Mouse (Mus musculus) right cerebral cortex, postnatal 25 days (tissue): Measurements from ENCODE around the gene Gm438.
A peak's percentile ranks its signal among the peaks of the same experiment; 100 is the strongest.
"Not testable (repeated sequence)": the region's sequence is repeated elsewhere in the genome, so short reads cannot be mapped to it uniquely, and the experiment has no call there.

ENCODE experiments used
- DNase-seq: peaks from one replicate; pipeline ENCODE4 v3.0.0; 2022

Gm438 gene

DNA sequence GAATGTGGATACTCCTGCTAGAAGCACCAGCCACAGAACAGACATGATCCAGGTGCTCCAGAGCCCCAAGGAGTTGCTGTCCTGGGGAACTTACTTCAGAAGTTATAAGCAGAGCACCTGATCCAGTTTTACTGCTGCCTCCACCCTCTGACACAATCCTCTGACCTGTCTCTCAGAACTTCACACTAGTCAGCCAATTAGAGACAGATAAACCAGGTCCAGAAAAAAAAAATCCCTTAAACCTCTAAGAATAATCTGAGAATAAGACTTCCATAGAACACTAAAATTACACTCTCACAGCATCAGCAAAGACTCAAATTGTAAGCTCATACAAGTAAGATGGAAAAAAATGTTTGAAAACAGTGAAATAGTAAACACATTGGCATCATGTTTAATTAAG, at the start of gene Gm438:
TSS of gene Gm438 (minus strand) at position 101 of the 400 bp plus-strand sequence.
- no peak for DNase-seq

DNA sequence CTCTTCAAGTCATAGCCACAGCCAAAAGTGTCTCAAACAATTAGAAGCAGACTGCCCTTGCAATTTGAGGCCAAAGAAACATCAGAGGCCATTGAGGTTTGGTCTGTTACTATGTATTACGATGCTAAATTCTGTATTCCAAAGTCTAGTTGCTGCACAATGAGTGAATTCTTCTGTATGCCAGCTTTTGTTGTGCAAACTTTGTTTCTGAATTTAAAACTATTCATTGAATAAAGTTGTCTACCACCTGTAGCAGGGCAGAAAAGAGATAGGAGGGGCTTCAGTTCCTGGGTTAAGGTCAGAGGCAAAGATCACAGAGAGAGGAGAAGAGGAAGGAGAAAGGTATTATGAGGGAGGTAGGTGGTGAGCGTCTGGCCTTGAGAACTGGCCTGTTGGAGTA, 38.3 kb upstream of the Gm438 start:
- no peak for DNase-seq

DNA sequence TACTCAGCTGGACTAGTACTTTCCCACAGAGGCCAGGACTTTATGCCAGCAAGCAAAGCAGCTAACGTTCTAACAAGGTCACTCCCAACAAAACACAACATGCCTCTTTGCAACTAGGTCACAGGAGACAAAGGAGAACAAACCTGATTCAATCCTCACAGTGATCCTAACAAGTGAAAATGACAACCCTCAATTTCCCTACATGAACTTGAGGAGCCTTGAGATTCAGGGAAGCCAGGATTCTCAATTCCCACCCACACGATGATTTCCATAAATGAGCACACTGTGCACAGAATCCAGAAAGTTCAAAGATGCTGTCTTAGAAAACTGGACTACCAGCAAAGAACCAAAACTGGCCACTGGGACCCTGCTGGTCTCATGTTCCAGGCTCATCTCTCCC, 37.6 kb upstream of the Gm438 start:
- no peak for DNase-seq

DNA sequence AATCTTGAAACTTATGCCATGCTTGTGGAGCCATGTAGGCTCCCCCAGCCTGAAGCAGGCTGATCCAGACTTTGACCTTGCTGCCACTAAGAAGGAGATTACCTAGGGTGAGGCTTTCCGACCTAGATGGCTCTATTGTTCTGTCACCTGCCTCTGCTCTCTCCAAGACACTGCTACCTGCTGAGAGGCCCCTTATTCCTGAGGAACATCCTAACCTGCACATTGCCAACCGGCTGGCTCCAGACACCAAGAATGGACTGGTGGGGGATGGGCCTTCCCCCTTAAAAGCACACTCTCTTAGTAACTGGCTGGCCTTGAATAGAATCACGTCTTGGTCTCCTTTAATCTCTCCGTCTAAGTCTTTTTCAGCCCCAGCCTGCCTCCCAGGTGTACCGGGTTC, 20.8 kb upstream of the Gm438 start:
- not testable (repeated sequence) for DNase-seq

DNA sequence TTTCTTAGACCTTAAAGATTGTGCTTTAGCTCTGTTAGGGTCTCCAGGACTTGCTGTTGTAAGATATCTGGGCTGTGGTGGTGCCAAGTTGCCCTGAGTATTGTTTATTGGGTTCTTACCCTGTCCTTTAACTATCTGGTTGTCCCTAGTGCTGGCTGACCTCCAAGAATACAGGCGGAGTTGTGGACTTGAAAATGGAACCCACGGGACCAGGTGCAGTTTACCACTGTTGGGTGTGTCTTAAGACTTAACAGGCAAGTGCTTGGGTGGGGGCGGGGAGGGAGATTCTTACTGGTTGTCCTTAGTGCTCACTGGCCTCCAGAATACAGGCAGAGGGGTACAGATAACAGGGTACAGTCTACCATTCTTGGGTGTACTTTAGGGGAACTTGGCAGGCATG, 17.2 kb upstream of the Gm438 start:
- DNase-seq, result no peak

DNA sequence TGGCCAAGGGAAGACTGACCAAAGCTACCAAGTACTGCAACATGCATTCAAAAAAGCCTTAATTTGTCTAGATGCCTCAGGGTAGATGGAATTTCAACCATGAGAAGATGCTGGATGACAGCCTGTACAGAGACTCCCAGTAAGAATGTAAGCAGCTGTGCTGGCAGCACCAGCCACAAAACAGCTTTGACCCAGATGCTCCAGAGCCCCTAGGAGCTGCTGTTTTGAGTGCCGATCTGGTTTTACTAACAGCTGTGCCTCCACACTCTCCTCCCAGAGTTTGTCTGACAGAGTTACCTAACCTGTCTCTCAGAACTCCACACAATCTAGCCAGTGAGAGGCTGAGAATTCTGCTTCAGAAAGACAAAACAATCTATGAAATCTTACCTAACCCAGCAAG, 3.8 kb upstream of the Gm438 start:
- no peak for DNase-seq

DNA sequence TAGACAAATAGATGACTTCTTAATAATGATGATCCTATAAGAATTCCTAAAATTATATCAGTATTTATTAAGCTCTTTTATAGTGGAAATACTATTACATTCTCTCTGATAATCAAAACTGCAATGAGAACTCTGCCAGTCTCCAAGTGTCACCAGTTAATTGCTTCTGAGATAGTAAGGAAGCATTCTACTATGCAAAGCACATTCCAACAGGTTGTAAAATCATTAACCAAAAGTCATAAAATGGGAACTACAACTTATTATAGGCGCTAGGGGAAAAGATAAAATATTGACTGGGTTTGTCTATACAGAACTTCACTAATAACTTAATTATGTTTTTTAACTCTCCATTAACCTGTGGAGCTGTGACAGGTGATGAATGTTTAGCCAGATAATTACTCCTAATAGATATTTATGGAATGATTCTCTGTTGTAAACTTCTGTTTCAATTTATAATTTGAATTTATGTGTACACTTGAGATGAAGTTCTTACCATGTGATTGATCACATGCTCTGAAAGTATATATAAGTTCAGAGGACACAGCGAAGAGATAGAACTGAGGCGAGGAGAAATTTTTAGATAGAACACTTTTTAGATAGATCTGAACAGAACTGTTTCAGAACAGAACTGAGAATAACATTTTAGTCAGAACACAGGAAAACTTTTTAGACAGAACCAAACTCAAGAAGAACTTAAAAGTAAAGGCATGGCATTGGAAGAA, 3.7 kb downstream of the Gm438 start:
- no peak for DNase-seq

DNA sequence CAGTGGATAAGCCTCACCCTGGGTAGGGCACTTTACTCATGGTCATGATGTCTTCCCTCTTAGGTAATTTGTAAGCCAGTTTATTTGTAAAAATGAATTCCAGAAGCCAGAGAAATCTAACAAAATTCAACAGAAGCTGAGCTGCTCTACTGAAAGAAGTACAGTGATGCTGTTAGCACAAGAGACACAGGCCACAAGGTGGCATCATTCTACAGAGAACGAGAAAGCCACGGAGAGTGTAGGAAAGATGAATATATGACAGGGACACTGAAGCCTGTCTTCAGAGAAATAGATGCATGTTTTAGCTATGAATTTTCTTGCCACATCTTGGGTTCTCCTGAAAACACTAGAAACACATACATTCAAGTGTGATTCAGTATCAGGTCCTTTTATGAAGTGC, 20.7 kb downstream of the Gm438 start:
- peak; percentile 6 for DNase-seq

DNA sequence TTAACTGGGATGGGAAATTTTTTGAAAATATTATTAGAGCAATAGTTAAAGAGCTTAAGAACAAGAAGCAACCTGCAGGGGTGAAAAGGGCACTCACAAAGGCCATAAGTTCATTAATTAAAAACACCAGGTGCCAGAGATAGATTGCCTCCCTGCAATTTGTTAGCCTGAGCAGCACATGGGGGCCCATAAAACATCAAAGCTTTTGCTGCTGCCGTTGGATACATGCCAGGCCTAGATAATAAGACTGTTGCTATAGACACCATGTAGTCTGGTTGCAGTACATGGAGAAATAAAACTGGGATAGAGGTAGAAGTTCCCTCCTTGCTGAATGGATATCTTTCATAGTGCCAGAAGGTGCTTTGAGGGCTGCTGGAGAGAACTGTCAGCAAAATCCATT, 37.2 kb downstream of the Gm438 start:
- DNase-seq, result no peak
